Mouse (Mus musculus) layer of hippocampus, postnatal 25 days (tissue): ENCODE measurements around the gene Psmd11. TPM values are rescaled to one million over a fixed set of nuclear protein-coding genes. Genes with fewer than 3 reads are reported as not detected.

Experiments
- DNase-seq, 2 experiments: peaks; one replicate each; pipeline ENCODE4 v3.0.0; 2022; ENCODE audit warnings: mixed read lengths in 2 of 2, low spot score in 1 of 2; ENCODE audit errors: extremely low spot score in 1 of 2
- total RNA-seq, 2 experiments: library from RNA; stranded (reverse); gene quantifications; 2 replicates each; pipeline ENCODE4 v1.2.3; 2021

The Psmd11 gene
- total RNA-seq, 2 experiments from 2014 or later: 91.5 to 93.1 TPM

- DNase-seq: no peak
Observed at GRCm38 (mm10) chr11:80499550-80499952, 71.1 kb downstream of the Psmd11 start.

GRCm38 (mm10) chr11:80503281-80503680 lies 74.9 kb downstream of the Psmd11 start:
- no peak for DNase-seq

GRCm38 (mm10) chr11:80503726-80504452 lies 75.5 kb downstream of the Psmd11 start:
- peak; percentile 66 to 69 for DNase-seq

- no peak for DNase-seq
Observed at GRCm38 (mm10) chr11:80504519-80505385, 76.3 kb downstream of the Psmd11 start.

GRCm38 (mm10) chr11:80505581-80505980 lies 77.2 kb downstream of the Psmd11 start:
- DNase-seq: no peak

- DNase-seq: no peak
Observed at GRCm38 (mm10) chr11:80506483-80506882, 78.1 kb downstream of the Psmd11 start.

GRCm38 (mm10) chr11:80507791-80508190 lies 79.4 kb downstream of the Psmd11 start:
- DNase-seq: no peak

GRCm38 (mm10) chr11:80508361-80509175 lies 80.2 kb downstream of the Psmd11 start:
- DNase-seq: no peak

GRCm38 (mm10) chr11:80509176-80509506 lies 80.7 kb downstream of the Psmd11 start:
- DNase-seq: no peak

- DNase-seq: no peak
Observed at GRCm38 (mm10) chr11:80510124-80510523, 81.7 kb downstream of the Psmd11 start.

GRCm38 (mm10) chr11:80512313-80513056 lies 84.1 kb downstream of the Psmd11 start:
- no peak for DNase-seq

- no peak for DNase-seq
Observed at GRCm38 (mm10) chr11:80513796-80514195, 85.4 kb downstream of the Psmd11 start.

GRCm38 (mm10) chr11:80515346-80515745 lies 86.9 kb downstream of the Psmd11 start:
- DNase-seq: no peak

GRCm38 (mm10) chr11:80515895-80516294 lies 87.5 kb downstream of the Psmd11 start:
- DNase-seq: no peak

- peak in 1 of 2 experiments; percentile 50 for DNase-seq
Observed at GRCm38 (mm10) chr11:80518421-80519367, 90.3 kb downstream of the Psmd11 start.

- no peak for DNase-seq
Observed at GRCm38 (mm10) chr11:80521148-80521547, 92.7 kb downstream of the Psmd11 start.
